Mouse (Mus musculus) layer of hippocampus, adult 8-10 months (tissue): ENCODE data around the gene Pdss2. TPM values are rescaled to one million over a fixed set of nuclear protein-coding genes. Genes with fewer than 3 reads are reported as not detected.
A peak's percentile ranks its signal among the peaks of the same experiment; 100 is the strongest.

Experiments used
- DNase-seq, 2 experiments: peaks; one replicate each; pipeline ENCODE4 v3.0.0; 2022; ENCODE audit warnings: low spot score in 2 of 2
- total RNA-seq, 4 experiments: library from RNA; stranded (reverse); gene quantifications; 2 replicates each; pipeline ENCODE4 v1.2.4; 2022

Pdss2 gene
- total RNA-seq, 4 experiments from 2014 or later, result 17.4 to 21.2 (median 18.2) TPM

GRCm38 (mm10) chr10:43310781-43311392, 89.6 kb downstream of the Pdss2 start:
- no peak for DNase-seq

- DNase-seq, result no peak
Observed at GRCm38 (mm10) chr10:43312211-43312610, 90.9 kb downstream of the Pdss2 start.

GRCm38 (mm10) chr10:43312658-43313417, 91.6 kb downstream of the Pdss2 start:
- no peak for DNase-seq

- DNase-seq, result no peak
Observed at GRCm38 (mm10) chr10:43315228-43315627, 93.9 kb downstream of the Pdss2 start.

- DNase-seq, result no peak
Observed at GRCm38 (mm10) chr10:43317327-43317951, 96.2 kb downstream of the Pdss2 start.

- no peak for DNase-seq
Observed at GRCm38 (mm10) chr10:43321019-43321418, 99.7 kb downstream of the Pdss2 start.

GRCm38 (mm10) chr10:43322446-43323178, 101.3 kb downstream of the Pdss2 start:
- no peak for DNase-seq

GRCm38 (mm10) chr10:43323386-43323785, 102.1 kb downstream of the Pdss2 start:
- no peak for DNase-seq

GRCm38 (mm10) chr10:43329813-43330212, 108.5 kb downstream of the Pdss2 start:
- no peak for DNase-seq

GRCm38 (mm10) chr10:43330691-43331090, 109.4 kb downstream of the Pdss2 start:
- no peak for DNase-seq

GRCm38 (mm10) chr10:43331931-43332701, 110.8 kb downstream of the Pdss2 start:
- DNase-seq, result no peak

- no peak for DNase-seq
Observed at GRCm38 (mm10) chr10:43335874-43336273, 114.6 kb downstream of the Pdss2 start.

- DNase-seq, result no peak
Observed at GRCm38 (mm10) chr10:43337110-43337509, 115.8 kb downstream of the Pdss2 start.

- no peak for DNase-seq
Observed at GRCm38 (mm10) chr10:43339811-43340210, 118.5 kb downstream of the Pdss2 start.

GRCm38 (mm10) chr10:43349718-43350117, 128.4 kb downstream of the Pdss2 start:
- DNase-seq, result peak in 1 of 2 experiments; percentile 44

GRCm38 (mm10) chr10:43357884-43358283, 136.6 kb downstream of the Pdss2 start:
- DNase-seq, result no peak

GRCm38 (mm10) chr10:43362947-43363346, 141.7 kb downstream of the Pdss2 start:
- peak in 1 of 2 experiments; percentile 19 for DNase-seq

- peak; percentile 18 to 35 for DNase-seq
Observed at GRCm38 (mm10) chr10:43363431-43363851, 142.2 kb downstream of the Pdss2 start.

- DNase-seq, result no peak
Observed at GRCm38 (mm10) chr10:43365909-43366308, 144.6 kb downstream of the Pdss2 start.

GRCm38 (mm10) chr10:43368611-43369010, 147.3 kb downstream of the Pdss2 start:
- no peak for DNase-seq

- peak in 1 of 2 experiments; percentile 14 for DNase-seq
Observed at GRCm38 (mm10) chr10:43372315-43372714, 151.0 kb downstream of the Pdss2 start.
